Mouse (Mus musculus): ENCODE results near the gene Lypd6b. TPM values are rescaled to one million over a fixed set of nuclear protein-coding genes. Genes with fewer than 3 reads are reported as not detected.

Gene Lypd6b
- polyA plus RNA-seq, 1 experiment from 2014 or later = 1.8 TPM

Other genes with a start within 250 kb of the Lypd6b start
- gene Kif5c, start 168.4 kb upstream of the Lypd6b start, polyA plus RNA-seq (2016; fragmentation: Nextera tagmentation; extraction: Ambion mirVana) = 45.8 and 67.6 TPM in 2 replicates

All from hindbrain, embryonic 10.5 days (tissue).